Mouse (Mus musculus) ES-Bruce4 (cell line): ENCODE data around the gene Hoxa3.

Experiments
- CTCF ChIP-seq: IDR thresholded peaks from one replicate; pipeline ENCODE4 v1.8.1; 2011; ENCODE audit warnings: low read depth, low read length
- POLR2A ChIP-seq: IDR thresholded peaks from one replicate; pipeline ENCODE4 v1.8.1; 2011; ENCODE audit warnings: low read length; ENCODE audit not compliant: insufficient read depth

DNA sequence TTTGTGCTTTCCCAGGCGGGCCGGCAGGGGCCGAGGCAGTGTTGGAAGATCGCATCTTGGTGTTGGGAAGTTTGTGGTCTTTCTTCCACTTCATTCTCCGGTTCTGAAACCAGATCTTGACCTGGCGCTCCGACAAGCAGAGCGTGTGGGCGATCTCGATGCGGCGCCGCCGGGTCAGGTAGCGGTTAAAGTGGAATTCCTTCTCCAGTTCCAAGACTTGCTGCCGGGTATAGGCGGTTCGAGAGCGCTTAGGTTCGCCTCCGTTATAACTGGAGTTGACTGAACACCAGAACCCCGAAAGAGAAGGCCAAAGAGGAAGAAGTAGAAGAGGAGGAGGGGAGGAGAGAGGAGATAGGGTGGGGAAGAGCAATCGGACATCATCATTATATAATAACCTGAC is 22.7 kb downstream of the Hoxa3 start:
- TF ChIP-seq POLR2A (no peak), CTCF (no peak)
